Mouse (Mus musculus): Measurements from ENCODE around the gene Taldo1. TPM values are rescaled to one million over a fixed set of nuclear protein-coding genes. Genes with fewer than 3 reads are reported as not detected.
"Not testable (repeated sequence)": the region's sequence is repeated elsewhere in the genome, so short reads cannot be mapped to it uniquely, and the experiment has no call there.

Gene Taldo1
- polyA plus RNA-seq, 1 experiment from 2014 or later: 318 TPM

- peak; percentile 0; the same call in 1 of the 2 replicates for ATAC-seq (ENCODE audit: insufficient number of reproducible peaks, insufficient read depth, low FRiP score, low TSS enrichment, low read depth)
- Histone ChIP-seq H3K4me2 (peak overlapping the region; percentile 88), H3K36me3 (peaks cover 39% of the 10 kb centered on the region), H3K27me3 (no peaks in the 10 kb centered on the region), H3K9ac (replicated peaks) (peak overlapping the region; percentile 68), H3K4me1 (replicated peaks) (peaks cover 34% of the 10 kb centered on the region), H3K27ac (peak overlapping the region; percentile 78), H3K4me3 (replicated peaks) (peak overlapping the region; percentile 48), H3K9me3 (no peaks in the 10 kb centered on the region)
- 25% methylated on average over 12 of the region's 12 CpGs for WGBS
Measured at GRCm38 (mm10) chr7:141443081-141443821, 51.3 kb downstream of the Taldo1 start.

GRCm38 (mm10) chr7:141443828-141444237, 51.8 kb downstream of the Taldo1 start, which contains the start of gene Pidd1:
Gene Pidd1, minus strand, starts transcription at chr7:141444025.
- ATAC-seq (ENCODE audit: insufficient number of reproducible peaks, insufficient read depth, low FRiP score, low TSS enrichment, low read depth): 0 out of 2 replicates have a peak, but pooled peaks have one; percentile 33
- peak within 1 kb of the TSS; percentile 88 for H3K4me2 ChIP-seq
- H3K27ac ChIP-seq: peak within 1 kb of the TSS; percentile 78
- H3K4me1 ChIP-seq (replicated peaks): peaks cover 39% of the 10 kb centered on the region
- peaks cover 39% of the 10 kb centered on the region for H3K36me3 ChIP-seq
- H3K9ac ChIP-seq (replicated peaks): peak within 1 kb of the TSS; percentile 68
- no peaks in the 10 kb centered on the region for H3K9me3 ChIP-seq
- H3K27me3 ChIP-seq: no peaks in the 10 kb centered on the region
- WGBS: under 1% methylated on average over 25 of the region's 25 CpGs
- H3K4me3 ChIP-seq (replicated peaks): peak within 1 kb of the TSS; percentile 48

- peaks cover 39% of the 10 kb centered on the region for H3K36me3 ChIP-seq
- not testable (repeated sequence) for H3K27me3 ChIP-seq; H3K4me3 ChIP-seq (replicated peaks); ATAC-seq (ENCODE audit: insufficient number of reproducible peaks, insufficient read depth, low FRiP score, low TSS enrichment, low read depth); H3K9me3 ChIP-seq; H3K4me2 ChIP-seq; H3K9ac ChIP-seq (replicated peaks); H3K27ac ChIP-seq
- 77% methylated on average over 3 of the region's 3 CpGs for WGBS
- peaks cover 33% of the 10 kb centered on the region for H3K4me1 ChIP-seq (replicated peaks)
Measured at GRCm38 (mm10) chr7:141446374-141446773, 54.4 kb downstream of the Taldo1 start.

- Histone ChIP-seq H3K9ac (replicated peaks) (peak within 1 kb of the TSS; percentile 95), H3K4me1 (replicated peaks) (peaks cover 26% of the 10 kb centered on the region), H3K27me3 (no peaks in the 10 kb centered on the region), H3K27ac (peak within 1 kb of the TSS; percentile 64), H3K9me3 (no peaks in the 10 kb centered on the region), H3K4me3 (replicated peaks) (peak within 1 kb of the TSS; percentile 88), H3K4me2 (peak within 1 kb of the TSS; percentile 79), H3K36me3 (peaks cover 40% of the 10 kb centered on the region)
- ATAC-seq (ENCODE audit: insufficient number of reproducible peaks, insufficient read depth, low FRiP score, low TSS enrichment, low read depth): peak; percentile 85
- WGBS: under 1% methylated on average over 63 of the region's 63 CpGs
Measured at GRCm38 (mm10) chr7:141447110-141447991, 55.4 kb downstream of the Taldo1 start, which contains the start of gene Rplp2. Gene Rplp2, plus strand, starts transcription at chr7:141447370.

- Histone ChIP-seq H3K9ac (replicated peaks) (no peak overlapping the region), H3K4me2 (no peak overlapping the region), H3K27me3 (peaks cover 3% of the 10 kb centered on the region; the same call in 1 of the 2 replicates), H3K4me3 (replicated peaks) (no peak overlapping the region), H3K36me3 (peaks cover 41% of the 10 kb centered on the region), H3K4me1 (replicated peaks) (peaks cover 24% of the 10 kb centered on the region), H3K9me3 (no peaks in the 10 kb centered on the region), H3K27ac (no peak overlapping the region)
- no peak for ATAC-seq (ENCODE audit: insufficient number of reproducible peaks, insufficient read depth, low FRiP score, low TSS enrichment, low read depth)
Measured at GRCm38 (mm10) chr7:141451928-141452327, 59.9 kb downstream of the Taldo1 start.

Other genes starting within 250 kb of the Taldo1 start
- 88.5 and 91.5 TPM in 2 replicates for gene Rnh1, start 219.3 kb upstream of the Taldo1 start, polyA plus RNA-seq (2016; fragmentation: Nextera tagmentation; extraction: Ambion mirVana)
- gene Hras, start 198.2 kb upstream of the Taldo1 start, polyA plus RNA-seq (2016; fragmentation: Nextera tagmentation; extraction: Ambion mirVana): 95.3 and 98.1 TPM in 2 replicates
- 17.0 and 19.0 TPM in 2 replicates for gene Lrrc56, start 198.0 kb upstream of the Taldo1 start, polyA plus RNA-seq (2016; fragmentation: Nextera tagmentation; extraction: Ambion mirVana)
- gene Lmntd2, start 178.1 kb upstream of the Taldo1 start, polyA plus RNA-seq (2016; fragmentation: Nextera tagmentation; extraction: Ambion mirVana): 4.2 and 5.2 TPM in 2 replicates
- gene Rassf7, start 176.3 kb upstream of the Taldo1 start, polyA plus RNA-seq (2016; fragmentation: Nextera tagmentation; extraction: Ambion mirVana): 39.1 and 43.7 TPM in 2 replicates
- gene Phrf1, start 163.4 kb upstream of the Taldo1 start, polyA plus RNA-seq (2016; fragmentation: Nextera tagmentation; extraction: Ambion mirVana): 95.8 and 102 TPM in 2 replicates
- 0.51 and 1.0 TPM in 2 replicates for gene Irf7, start 125.7 kb upstream of the Taldo1 start, polyA plus RNA-seq (2016; fragmentation: Nextera tagmentation; extraction: Ambion mirVana)
- gene Cdhr5, start 115.4 kb upstream of the Taldo1 start, polyA plus RNA-seq (2016; fragmentation: Nextera tagmentation; extraction: Ambion mirVana): not detected in 2 replicates
- 10.5 and 11.4 TPM in 2 replicates for gene Sct, start 113.1 kb upstream of the Taldo1 start, polyA plus RNA-seq (2016; fragmentation: Nextera tagmentation; extraction: Ambion mirVana)
- gene Drd4, start 100.2 kb upstream of the Taldo1 start, polyA plus RNA-seq (2016; fragmentation: Nextera tagmentation; extraction: Ambion mirVana): 1.6 TPM in 2 replicates
- 61.8 and 66.5 TPM in 2 replicates for gene Deaf1, start 64.5 kb upstream of the Taldo1 start, polyA plus RNA-seq (2016; fragmentation: Nextera tagmentation; extraction: Ambion mirVana)
- 50.7 and 52.0 TPM in 2 replicates for gene Tmem80, start 64.5 kb upstream of the Taldo1 start, polyA plus RNA-seq (2016; fragmentation: Nextera tagmentation; extraction: Ambion mirVana)
- gene Eps8l2, start 53.3 kb upstream of the Taldo1 start, polyA plus RNA-seq (2016; fragmentation: Nextera tagmentation; extraction: Ambion mirVana): 5.1 and 6.3 TPM in 2 replicates
- 60.6 and 63.8 TPM in 2 replicates for gene Gatd1, start 21.9 kb downstream of the Taldo1 start, polyA plus RNA-seq (2016; fragmentation: Nextera tagmentation; extraction: Ambion mirVana)
- 5.6 and 6.3 TPM in 2 replicates for gene Cend1, start 37.3 kb downstream of the Taldo1 start, polyA plus RNA-seq (2016; fragmentation: Nextera tagmentation; extraction: Ambion mirVana)
- gene Slc25a22, start 45.7 kb downstream of the Taldo1 start, polyA plus RNA-seq (2016; fragmentation: Nextera tagmentation; extraction: Ambion mirVana): 33.1 and 38.3 TPM in 2 replicates
- gene Pidd1, start 51.8 kb downstream of the Taldo1 start, polyA plus RNA-seq (2016; fragmentation: Nextera tagmentation; extraction: Ambion mirVana): 16.4 and 19.2 TPM in 2 replicates
- gene Rplp2, start 55.2 kb downstream of the Taldo1 start, polyA plus RNA-seq (2016; fragmentation: Nextera tagmentation; extraction: Ambion mirVana): 1,204 and 1,293 TPM in 2 replicates
- gene Pnpla2, start 63.0 kb downstream of the Taldo1 start, polyA plus RNA-seq (2016; fragmentation: Nextera tagmentation; extraction: Ambion mirVana): 13.7 and 14.9 TPM in 2 replicates
- gene Cracr2b, start 68.9 kb downstream of the Taldo1 start, polyA plus RNA-seq (2016; fragmentation: Nextera tagmentation; extraction: Ambion mirVana): 7.7 and 9.8 TPM in 2 replicates
- gene Cd151, start 75.2 kb downstream of the Taldo1 start, polyA plus RNA-seq (2016; fragmentation: Nextera tagmentation; extraction: Ambion mirVana): 11.3 and 13.5 TPM in 2 replicates
- gene Polr2l, start 82.9 kb downstream of the Taldo1 start, polyA plus RNA-seq (2016; fragmentation: Nextera tagmentation; extraction: Ambion mirVana): 65.7 and 67.3 TPM in 2 replicates
- gene Tspan4, start 83.0 kb downstream of the Taldo1 start, polyA plus RNA-seq (2016; fragmentation: Nextera tagmentation; extraction: Ambion mirVana): 24.8 and 33.0 TPM in 2 replicates
- gene Chid1, start 147.7 kb downstream of the Taldo1 start, polyA plus RNA-seq (2016; fragmentation: Nextera tagmentation; extraction: Ambion mirVana): 27.5 and 28.0 TPM in 2 replicates
- 93.3 and 94.1 TPM in 2 replicates for gene Ap2a2, start 170.0 kb downstream of the Taldo1 start, polyA plus RNA-seq (2016; fragmentation: Nextera tagmentation; extraction: Ambion mirVana)